Mouse (Mus musculus) neural tube, embryonic 14.5 days (tissue): ENCODE data around the gene Kcnc4. TPM values are rescaled to one million over a fixed set of nuclear protein-coding genes. Genes with fewer than 3 reads are reported as not detected.

Experiments
- ATAC-seq: fragments of 200-750 bp; cut with Nextera tagmentation; 2 replicates; pipeline ENCODE4 v1.8.0; 2017; ENCODE audit warnings: low read depth, mild to moderate bottlenecking, moderate TSS enrichment, moderate library complexity
- H3K27ac ChIP-seq: fragments of 300-500 bp; sonication (generic); 2 replicates; pipeline ENCODE4 v1.5.1; 2014; ENCODE audit warnings: low read depth, mild to moderate bottlenecking, control low read depth, low read length, moderate library complexity, mixed read lengths
- H3K27me3 ChIP-seq: fragments of 300-500 bp; sonication (generic); 2 replicates; pipeline ENCODE4 v1.6.1; 2014; ENCODE audit warnings: low read length; ENCODE audit not compliant: control insufficient read depth, insufficient read depth
- H3K36me3 ChIP-seq: fragments of 300-500 bp; sonication (generic); 2 replicates; pipeline ENCODE4 v1.6.1; 2014; ENCODE audit warnings: low read length, mixed read lengths; ENCODE audit not compliant: control insufficient read depth, insufficient read depth
- H3K4me1 ChIP-seq: fragments of 300-500 bp; sonication (generic); 2 replicates; pipeline ENCODE4 v1.6.1; 2014; ENCODE audit warnings: low read length; ENCODE audit not compliant: control insufficient read depth, insufficient read depth
- H3K4me2 ChIP-seq: fragments of 300-500 bp; sonication (generic); 2 replicates; pipeline ENCODE4 v1.6.1; 2014; ENCODE audit warnings: mild to moderate bottlenecking, low read depth, low read length, control low read depth
- H3K4me3 ChIP-seq: fragments of 300-500 bp; sonication (generic); 2 replicates; pipeline ENCODE4 v1.5.1; 2014; ENCODE audit warnings: low read depth, low read length, control low read depth, mixed read lengths
- H3K9ac ChIP-seq: fragments of 300-500 bp; sonication (generic); replicated peaks from 2 replicates; pipeline ENCODE4 v1.6.1; 2014; ENCODE audit warnings: low read depth, mild to moderate bottlenecking, control low read depth, low read length, mixed read lengths
- H3K9me3 ChIP-seq: fragments of 300-500 bp; sonication (generic); 2 replicates; pipeline ENCODE4 v1.6.1; 2016; ENCODE audit warnings: low read length; ENCODE audit not compliant: control insufficient read depth
- WGBS: fragments of 180-500 bp; shearing (Covaris S2); extraction: QIAGEN DNeasy Blood & Tissue Kit; methylation state at CpG from one replicate; pipeline ENCODE4 v1.1.7; 2014; 5-methylcytosine and 5-hydroxymethylcytosine counted together
- polyA plus RNA-seq: library from polyadenylated mRNA; unstranded; fragments of >200 nt; fragmentation: Nextera tagmentation; extraction: Ambion mirVana; gene quantifications from 2 replicates; pipeline ENCODE4 v1.2.1, GENCODE M21; 2014

Gene Kcnc4
- polyA plus RNA-seq, 1 experiment from 2014 or later, result 7.7 TPM

- WGBS, result 51% methylated on average over 13 of the region's 13 CpGs
Observed at GRCm38 (mm10) chr3:107496086-107496850, 36.9 kb upstream of the Kcnc4 start.

GRCm38 (mm10) chr3:107495524-107495923, 36.2 kb upstream of the Kcnc4 start:
- peaks cover 24% of the 10 kb centered on the region for H3K4me1 ChIP-seq
- H3K4me3 ChIP-seq, result no peak overlapping the region
- ATAC-seq, result no peak
- no peaks in the 10 kb centered on the region for H3K27me3 ChIP-seq
- H3K9ac ChIP-seq, result no peak overlapping the region
- no peaks in the 10 kb centered on the region for H3K9me3 ChIP-seq
- no peaks in the 10 kb centered on the region for H3K36me3 ChIP-seq
- 72% methylated on average over 6 of the region's 6 CpGs for WGBS
- no peak overlapping the region for H3K4me2 ChIP-seq
- no peak overlapping the region for H3K27ac ChIP-seq

More at GRCm38 (mm10) chr3:107496086-107496850, 36.9 kb upstream of the Kcnc4 start:
- Histone ChIP-seq H3K9me3 (no peaks in the 10 kb centered on the region), H3K27me3 (no peaks in the 10 kb centered on the region), H3K27ac (no peak overlapping the region), H3K4me3 (no peak overlapping the region), H3K9ac (no peak overlapping the region), H3K36me3 (no peaks in the 10 kb centered on the region), H3K4me1 (peaks cover 22% of the 10 kb centered on the region), H3K4me2 (no peak overlapping the region)
- ATAC-seq, result peak; percentile 75; the same call in 1 of the 2 replicates

GRCm38 (mm10) chr3:107491459-107491858, 32.1 kb upstream of the Kcnc4 start:
- H3K27me3 ChIP-seq, result no peaks in the 10 kb centered on the region
- peaks cover 21% of the 10 kb centered on the region for H3K4me1 ChIP-seq
- peak; percentile 89 for ATAC-seq
- no peaks in the 10 kb centered on the region for H3K36me3 ChIP-seq
- WGBS, result 35% methylated on average over 6 of the region's 6 CpGs
- H3K27ac ChIP-seq, result peak overlapping the region; percentile 72
- H3K9me3 ChIP-seq, result no peaks in the 10 kb centered on the region
- H3K4me3 ChIP-seq, result no peak overlapping the region
- no peak overlapping the region for H3K9ac ChIP-seq
- H3K4me2 ChIP-seq, result no peak overlapping the region

GRCm38 (mm10) chr3:107488637-107489036, 29.3 kb upstream of the Kcnc4 start:
- H3K27ac ChIP-seq, result no peak overlapping the region
- H3K4me2 ChIP-seq, result no peak overlapping the region
- no peak overlapping the region for H3K4me3 ChIP-seq
- peaks cover 12% of the 10 kb centered on the region; the same call in 1 of the 2 replicates for H3K4me1 ChIP-seq
- no peaks in the 10 kb centered on the region for H3K9me3 ChIP-seq
- no peak for ATAC-seq
- no peaks in the 10 kb centered on the region for H3K27me3 ChIP-seq
- H3K9ac ChIP-seq, result no peak overlapping the region
- 63% methylated on average over 4 of the region's 4 CpGs for WGBS
- no peaks in the 10 kb centered on the region for H3K36me3 ChIP-seq

GRCm38 (mm10) chr3:107483290-107483689, 23.9 kb upstream of the Kcnc4 start:
- WGBS, result 36% methylated on average over 11 of the region's 11 CpGs

GRCm38 (mm10) chr3:107480660-107481059, 21.3 kb upstream of the Kcnc4 start:
- no peak overlapping the region for H3K27ac ChIP-seq
- H3K36me3 ChIP-seq, result no peaks in the 10 kb centered on the region
- no peaks in the 10 kb centered on the region for H3K27me3 ChIP-seq
- no peak overlapping the region for H3K4me2 ChIP-seq
- ATAC-seq, result no peak
- H3K9ac ChIP-seq, result no peak overlapping the region
- peaks cover 5% of the 10 kb centered on the region; the same call in 1 of the 2 replicates for H3K4me1 ChIP-seq
- 35% methylated on average over 3 of the region's 3 CpGs for whole genome bisulfite sequencing
- H3K9me3 ChIP-seq, result no peaks in the 10 kb centered on the region
- H3K4me3 ChIP-seq, result no peak overlapping the region

More at GRCm38 (mm10) chr3:107483290-107483689, 23.9 kb upstream of the Kcnc4 start:
- H3K36me3 ChIP-seq, result no peaks in the 10 kb centered on the region
- H3K9ac ChIP-seq, result no peak overlapping the region
- no peak overlapping the region for H3K4me2 ChIP-seq
- H3K4me3 ChIP-seq, result no peak overlapping the region
- no peaks in the 10 kb centered on the region for H3K9me3 ChIP-seq
- peaks cover 5% of the 10 kb centered on the region; the same call in 1 of the 2 replicates for H3K4me1 ChIP-seq
- peak; percentile 94 for ATAC-seq
- H3K27ac ChIP-seq, result no peak overlapping the region
- no peaks in the 10 kb centered on the region for H3K27me3 ChIP-seq

- peak overlapping the region; percentile 52 for H3K27ac ChIP-seq
- peak; percentile 89 for ATAC-seq
- H3K27me3 ChIP-seq, result no peaks in the 10 kb centered on the region
- 23% methylated on average over 6 of the region's 6 CpGs for WGBS
- H3K4me2 ChIP-seq, result no peak overlapping the region
- no peaks in the 10 kb centered on the region for H3K9me3 ChIP-seq
- H3K4me3 ChIP-seq, result no peak overlapping the region
- 0 out of 2 replicates have a peak, but pooled peaks cover 3% of the 10 kb centered on the region for H3K4me1 ChIP-seq
- no peaks in the 10 kb centered on the region for H3K36me3 ChIP-seq
- H3K9ac ChIP-seq, result peak overlapping the region; percentile 21; the same call in 1 of the 2 replicates
Observed at GRCm38 (mm10) chr3:107472198-107472597, 12.8 kb upstream of the Kcnc4 start.

GRCm38 (mm10) chr3:107469059-107469458, 9.7 kb upstream of the Kcnc4 start:
- Histone ChIP-seq H3K9ac (no peak overlapping the region), H3K27ac (no peak overlapping the region), H3K36me3 (no peaks in the 10 kb centered on the region), H3K4me2 (no peak overlapping the region), H3K4me1 (0 out of 2 replicates have a peak, but pooled peaks cover 3% of the 10 kb centered on the region), H3K27me3 (no peaks in the 10 kb centered on the region), H3K4me3 (no peak overlapping the region), H3K9me3 (no peaks in the 10 kb centered on the region)
- WGBS, result 80% methylated on average over 4 of the region's 4 CpGs
- ATAC-seq, result no peak

GRCm38 (mm10) chr3:107468106-107468505, 8.8 kb upstream of the Kcnc4 start:
- Histone ChIP-seq H3K4me2 (no peak overlapping the region), H3K9ac (no peak overlapping the region), H3K4me1 (0 out of 2 replicates have a peak, but pooled peaks cover 3% of the 10 kb centered on the region), H3K9me3 (no peaks in the 10 kb centered on the region), H3K27ac (no peak overlapping the region), H3K36me3 (no peaks in the 10 kb centered on the region), H3K4me3 (no peak overlapping the region), H3K27me3 (no peaks in the 10 kb centered on the region)
- WGBS, result 92% methylated on average over 11 of the region's 11 CpGs
- ATAC-seq, result no peak
